Mouse (Mus musculus) neural tube, embryonic 14.5 days (tissue): ENCODE measurements at regions not wholly inside any gene's neighbourhood (a gene's known extent, or its start where the extent isn't known, plus 50 kb on each side); places are given as distances from the start of the nearest gene placed in this dataset.

ENCODE experiments used
- ATAC-seq: fragments of 200-750 bp; cut with Nextera tagmentation; 2 replicates; pipeline ENCODE4 v1.8.0; 2017; ENCODE audit warnings: low read depth, mild to moderate bottlenecking, moderate TSS enrichment, moderate library complexity
- H3K27ac ChIP-seq: fragments of 300-500 bp; sonication (generic); 2 replicates; pipeline ENCODE4 v1.5.1; 2014; ENCODE audit warnings: low read depth, mild to moderate bottlenecking, control low read depth, low read length, moderate library complexity, mixed read lengths
- H3K27me3 ChIP-seq: fragments of 300-500 bp; sonication (generic); 2 replicates; pipeline ENCODE4 v1.6.1; 2014; ENCODE audit warnings: low read length; ENCODE audit not compliant: control insufficient read depth, insufficient read depth
- H3K36me3 ChIP-seq: fragments of 300-500 bp; sonication (generic); 2 replicates; pipeline ENCODE4 v1.6.1; 2014; ENCODE audit warnings: low read length, mixed read lengths; ENCODE audit not compliant: control insufficient read depth, insufficient read depth
- H3K4me1 ChIP-seq: fragments of 300-500 bp; sonication (generic); 2 replicates; pipeline ENCODE4 v1.6.1; 2014; ENCODE audit warnings: low read length; ENCODE audit not compliant: control insufficient read depth, insufficient read depth
- H3K4me2 ChIP-seq: fragments of 300-500 bp; sonication (generic); 2 replicates; pipeline ENCODE4 v1.6.1; 2014; ENCODE audit warnings: mild to moderate bottlenecking, low read depth, low read length, control low read depth
- H3K4me3 ChIP-seq: fragments of 300-500 bp; sonication (generic); 2 replicates; pipeline ENCODE4 v1.5.1; 2014; ENCODE audit warnings: low read depth, low read length, control low read depth, mixed read lengths
- H3K9ac ChIP-seq: fragments of 300-500 bp; sonication (generic); replicated peaks from 2 replicates; pipeline ENCODE4 v1.6.1; 2014; ENCODE audit warnings: low read depth, mild to moderate bottlenecking, control low read depth, low read length, mixed read lengths
- H3K9me3 ChIP-seq: fragments of 300-500 bp; sonication (generic); 2 replicates; pipeline ENCODE4 v1.6.1; 2016; ENCODE audit warnings: low read length; ENCODE audit not compliant: control insufficient read depth
- WGBS: fragments of 180-500 bp; shearing (Covaris S2); extraction: QIAGEN DNeasy Blood & Tissue Kit; methylation state at CpG from one replicate; pipeline ENCODE4 v1.1.7; 2014; 5-methylcytosine and 5-hydroxymethylcytosine counted together

- Histone ChIP-seq H3K27me3 (no peaks in the 10 kb centered on the region), H3K27ac (no peak overlapping the region), H3K9ac (no peak overlapping the region), H3K36me3 (no peaks in the 10 kb centered on the region), H3K9me3 (no peaks in the 10 kb centered on the region), H3K4me1 (no peaks in the 10 kb centered on the region), H3K4me3 (no peak overlapping the region), H3K4me2 (no peak overlapping the region)
- no peak for ATAC-seq
- 84% methylated on average over 6 of the region's 6 CpGs for WGBS
These were observed 434.1 kb downstream of the Tox3 start for GRCm38 (mm10) chr8:89914076-89914475.

- H3K36me3 ChIP-seq, result no peaks in the 10 kb centered on the region
- 62% methylated on average over 6 of the region's 6 CpGs for WGBS
- no peak overlapping the region for H3K9ac ChIP-seq
- H3K4me3 ChIP-seq, result no peak overlapping the region
- H3K9me3 ChIP-seq, result no peaks in the 10 kb centered on the region
- H3K4me2 ChIP-seq, result no peak overlapping the region
- no peaks in the 10 kb centered on the region for H3K4me1 ChIP-seq
- no peaks in the 10 kb centered on the region for H3K27me3 ChIP-seq
- H3K27ac ChIP-seq, result no peak overlapping the region
- no peak for ATAC-seq
These were observed 441.9 kb downstream of the Tox3 start for GRCm38 (mm10) chr8:89906200-89906599.

- Histone ChIP-seq H3K27ac (no peak overlapping the region), H3K4me3 (no peak overlapping the region), H3K27me3 (no peaks in the 10 kb centered on the region), H3K4me2 (no peak overlapping the region), H3K9ac (no peak overlapping the region), H3K4me1 (no peaks in the 10 kb centered on the region), H3K36me3 (no peaks in the 10 kb centered on the region), H3K9me3 (no peaks in the 10 kb centered on the region)
- no peak; the same call in 1 of the 2 replicates for ATAC-seq
- WGBS, result 18% methylated on average over 3 of the region's 3 CpGs
These were observed 442.6 kb downstream of the Tox3 start for GRCm38 (mm10) chr8:89905588-89905987.

GRCm38 (mm10) chr8:89903346-89903745 lies 444.8 kb downstream of the Tox3 start:
- Histone ChIP-seq H3K36me3 (no peaks in the 10 kb centered on the region), H3K4me3 (no peak overlapping the region), H3K4me2 (no peak overlapping the region), H3K27me3 (no peaks in the 10 kb centered on the region), H3K4me1 (no peaks in the 10 kb centered on the region), H3K27ac (no peak overlapping the region), H3K9ac (no peak overlapping the region), H3K9me3 (no peaks in the 10 kb centered on the region)
- WGBS, result 72% methylated on average over 1 of the region's 1 CpGs
- ATAC-seq, result no peak

- 31% methylated on average over 5 of the region's 5 CpGs for WGBS
- no peak for ATAC-seq
- Histone ChIP-seq H3K27ac (peak overlapping the region; percentile 36; the same call in 1 of the 2 replicates), H3K9ac (no peak overlapping the region), H3K4me1 (no peaks in the 10 kb centered on the region), H3K27me3 (no peaks in the 10 kb centered on the region), H3K9me3 (no peaks in the 10 kb centered on the region), H3K36me3 (no peaks in the 10 kb centered on the region), H3K4me2 (no peak overlapping the region), H3K4me3 (no peak overlapping the region)
These were observed 475.4 kb downstream of the Tox3 start for GRCm38 (mm10) chr8:89872768-89873167.

- no peaks in the 10 kb centered on the region for H3K36me3 ChIP-seq
- H3K4me3 ChIP-seq, result no peak overlapping the region
- no peak overlapping the region for H3K9ac ChIP-seq
- no peaks in the 10 kb centered on the region for H3K27me3 ChIP-seq
- no peak overlapping the region for H3K27ac ChIP-seq
- no peak overlapping the region for H3K4me2 ChIP-seq
- H3K9me3 ChIP-seq, result no peaks in the 10 kb centered on the region
- no peaks in the 10 kb centered on the region for H3K4me1 ChIP-seq
- 78% methylated on average over 5 of the region's 5 CpGs for WGBS
- ATAC-seq, result no peak
These were observed 476.2 kb downstream of the Tox3 start for GRCm38 (mm10) chr8:89871966-89872365.

- Histone ChIP-seq H3K4me2 (no peak overlapping the region), H3K9me3 (no peaks in the 10 kb centered on the region), H3K4me3 (no peak overlapping the region), H3K27ac (no peak overlapping the region), H3K36me3 (no peaks in the 10 kb centered on the region), H3K9ac (no peak overlapping the region), H3K4me1 (0 out of 2 replicates have a peak, but pooled peaks cover 4% of the 10 kb centered on the region), H3K27me3 (no peaks in the 10 kb centered on the region)
- no peak for ATAC-seq
- 92% methylated on average over 3 of the region's 3 CpGs for WGBS
These were observed 488.3 kb downstream of the Tox3 start for GRCm38 (mm10) chr8:89859813-89860212.

GRCm38 (mm10) chr8:89858706-89859385 lies 489.3 kb downstream of the Tox3 start:
- Histone ChIP-seq H3K4me3 (no peak overlapping the region), H3K27ac (no peak overlapping the region), H3K36me3 (no peaks in the 10 kb centered on the region), H3K4me2 (no peak overlapping the region), H3K27me3 (no peaks in the 10 kb centered on the region), H3K9ac (no peak overlapping the region), H3K4me1 (0 out of 2 replicates have a peak, but pooled peaks cover 4% of the 10 kb centered on the region), H3K9me3 (no peaks in the 10 kb centered on the region)
- WGBS, result 70% methylated on average over 7 of the region's 7 CpGs
- ATAC-seq, result no peak

GRCm38 (mm10) chr8:89855556-89855955 lies 492.6 kb downstream of the Tox3 start:
- 47% methylated on average over 5 of the region's 5 CpGs for WGBS
- no peaks in the 10 kb centered on the region for H3K27me3 ChIP-seq
- no peak overlapping the region for H3K27ac ChIP-seq
- no peak overlapping the region for H3K9ac ChIP-seq
- H3K9me3 ChIP-seq, result no peaks in the 10 kb centered on the region
- H3K4me3 ChIP-seq, result no peak overlapping the region
- H3K4me1 ChIP-seq, result 0 out of 2 replicates have a peak, but pooled peaks cover 4% of the 10 kb centered on the region
- no peaks in the 10 kb centered on the region for H3K36me3 ChIP-seq
- no peak for ATAC-seq
- no peak overlapping the region for H3K4me2 ChIP-seq
